Mouse (Mus musculus) embryo, embryonic 10 days (tissue): ENCODE results near the gene Gltp.

Experiments used
- DNase-seq: peaks from one replicate; pipeline ENCODE4 v3.0.0-alpha.2; 2015; ENCODE audit warnings: low spot score

Gene Gltp

GRCm38 (mm10) chr5:114658255-114658654 is 32.5 kb downstream of the Gltp start, which contains the start of gene Trpv4:
Trpv4 (minus strand) TSS chr5:114658421.
- no peak for DNase-seq

- no peak for DNase-seq
Measured at GRCm38 (mm10) chr5:114657426-114657825, 33.4 kb downstream of the Gltp start.

- DNase-seq, result no peak
Measured at GRCm38 (mm10) chr5:114656305-114656704, 34.5 kb downstream of the Gltp start.

DNA sequence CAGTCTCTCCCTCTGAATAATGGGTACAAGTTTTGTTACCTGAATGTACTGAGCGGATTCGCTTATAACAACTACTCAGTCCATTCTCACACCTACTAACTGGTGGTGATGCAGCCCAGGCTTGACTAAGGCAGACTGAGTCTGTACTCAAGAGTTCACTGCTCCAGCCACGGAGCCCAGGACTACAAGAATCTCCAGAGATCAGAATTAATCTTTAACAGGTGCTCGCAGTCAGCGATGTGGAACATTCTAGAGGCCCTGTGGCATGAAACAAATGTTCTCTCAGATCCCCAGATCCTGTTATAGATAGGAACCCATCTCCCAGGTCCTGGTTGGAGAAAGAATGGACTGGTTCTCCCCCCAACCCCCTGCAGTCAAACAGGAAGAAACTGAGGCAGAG is 35.1 kb downstream of the Gltp start:
- no peak for DNase-seq

- DNase-seq, result no peak
Measured at GRCm38 (mm10) chr5:114653656-114654437, 36.9 kb downstream of the Gltp start.

DNA sequence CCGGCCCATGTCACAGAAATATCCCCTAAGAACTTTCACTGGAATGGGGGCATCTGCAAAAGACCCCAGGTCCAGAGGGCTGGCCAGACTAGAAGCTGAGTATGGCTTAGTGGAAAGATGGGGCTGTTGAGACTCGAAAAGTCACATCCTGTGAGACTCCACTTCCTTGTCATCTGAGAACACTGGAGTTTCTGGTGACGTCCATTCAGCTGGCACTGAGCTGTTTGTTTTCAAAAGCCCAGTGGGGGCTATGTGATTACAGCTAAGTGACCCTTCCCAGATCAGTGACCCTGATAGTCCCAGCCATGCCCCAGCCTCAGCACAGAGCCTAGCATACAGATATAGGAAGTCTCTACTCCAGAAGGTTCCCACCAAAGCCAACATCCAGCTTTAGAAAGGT is 39.3 kb downstream of the Gltp start:
- DNase-seq, result peak; percentile 50

DNA sequence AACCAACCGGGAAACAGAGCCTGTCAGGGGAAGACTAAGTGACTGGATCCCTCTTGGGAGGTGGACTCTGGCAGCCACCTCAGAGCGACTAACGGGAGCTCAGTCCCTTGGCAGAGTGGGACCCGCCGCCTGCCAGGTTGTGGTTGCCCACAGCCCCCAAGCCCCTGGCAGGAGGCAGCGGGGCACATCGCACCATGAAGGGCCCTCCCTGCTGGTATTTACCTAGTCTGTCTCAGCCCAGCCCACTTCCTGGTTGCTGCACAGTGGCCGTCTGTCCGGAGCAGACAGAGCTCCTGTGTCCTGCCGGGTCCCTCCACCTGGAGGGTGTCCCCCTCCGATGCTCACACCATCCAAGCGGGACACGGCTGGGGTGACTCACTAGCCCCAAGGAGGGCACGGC is 39.8 kb downstream of the Gltp start:
- DNase-seq, result no peak

DNA sequence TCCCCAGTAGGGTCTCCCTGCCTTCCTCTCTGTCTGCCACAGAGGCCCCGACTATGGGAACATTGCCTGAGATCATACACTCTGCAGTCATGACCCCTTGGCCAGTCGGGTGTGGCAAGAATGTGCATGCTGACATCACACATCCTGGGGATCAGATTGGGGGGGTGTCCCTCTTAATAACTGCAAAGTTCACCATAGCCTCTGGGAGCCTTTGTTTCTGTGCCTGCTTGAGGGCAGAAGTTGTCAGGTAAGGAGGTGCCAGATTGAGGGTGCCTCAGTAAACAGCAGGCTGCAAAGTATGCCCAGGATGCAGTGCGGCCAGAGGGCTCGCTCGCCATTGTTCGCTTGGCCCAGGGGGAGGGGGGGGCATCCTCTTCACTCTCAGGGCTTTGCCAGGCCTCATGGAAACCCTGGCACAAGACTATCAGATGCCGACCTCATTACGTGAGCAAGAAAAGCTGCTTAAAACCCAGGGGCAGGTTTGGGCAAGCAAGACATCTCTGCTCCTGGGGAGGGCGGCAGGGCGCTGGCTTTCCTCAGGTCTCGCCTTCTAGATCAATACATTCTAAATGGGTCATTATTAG is 42.0 kb downstream of the Gltp start:
- no peak for DNase-seq

- DNase-seq, result peak; percentile 76
Measured at GRCm38 (mm10) chr5:114647211-114647974, 43.4 kb downstream of the Gltp start.

DNA sequence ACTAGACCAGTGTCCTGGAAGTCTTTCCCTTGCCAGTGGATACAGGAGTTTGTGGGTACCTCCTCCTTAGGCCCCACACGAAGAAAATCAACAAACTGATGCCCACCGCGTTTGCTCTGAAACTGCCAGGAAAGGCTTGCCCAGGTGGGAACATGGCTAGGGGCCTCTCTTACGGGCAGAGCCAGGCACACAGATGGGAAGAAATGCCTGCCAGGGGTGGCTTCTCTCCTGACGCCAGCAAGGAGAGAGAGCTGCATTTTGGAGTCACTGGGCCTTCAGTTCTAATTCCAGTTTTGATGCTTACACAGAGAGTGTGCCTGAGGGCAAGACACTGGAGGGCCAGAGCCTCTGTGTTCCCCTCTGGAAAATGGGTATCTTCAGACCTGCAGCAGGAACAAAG is 44.9 kb downstream of the Gltp start:
- DNase-seq, result no peak

DNA sequence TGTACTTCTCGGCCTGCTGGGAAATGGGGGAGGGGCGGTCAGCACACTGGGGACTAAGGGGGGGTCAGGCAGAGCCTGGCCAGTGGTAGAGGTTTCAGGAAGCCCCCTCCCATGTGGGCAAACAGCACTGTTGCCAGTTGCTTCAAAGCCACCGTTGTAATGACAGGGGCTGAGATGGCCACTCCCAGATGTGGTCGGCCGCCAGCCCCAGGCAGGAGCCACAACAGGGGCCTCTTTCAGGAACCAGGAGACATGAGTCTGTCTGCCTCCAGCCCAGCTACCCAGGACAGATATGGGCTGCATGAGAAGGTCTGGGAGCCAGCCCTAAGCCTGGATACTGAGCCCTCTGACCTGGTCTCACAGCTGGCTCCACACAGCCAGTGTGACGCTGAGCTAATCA is 45.9 kb downstream of the Gltp start:
- DNase-seq, result no peak

GRCm38 (mm10) chr5:114640809-114641208 is 50.0 kb downstream of the Gltp start:
- DNase-seq, result no peak

- DNase-seq, result no peak
Measured at GRCm38 (mm10) chr5:114639645-114639957, 51.2 kb downstream of the Gltp start.

- peak; percentile 94 for DNase-seq
Measured at GRCm38 (mm10) chr5:114638769-114639644, 51.8 kb downstream of the Gltp start.

GRCm38 (mm10) chr5:114636091-114636490 is 54.7 kb downstream of the Gltp start:
- no peak for DNase-seq

DNA sequence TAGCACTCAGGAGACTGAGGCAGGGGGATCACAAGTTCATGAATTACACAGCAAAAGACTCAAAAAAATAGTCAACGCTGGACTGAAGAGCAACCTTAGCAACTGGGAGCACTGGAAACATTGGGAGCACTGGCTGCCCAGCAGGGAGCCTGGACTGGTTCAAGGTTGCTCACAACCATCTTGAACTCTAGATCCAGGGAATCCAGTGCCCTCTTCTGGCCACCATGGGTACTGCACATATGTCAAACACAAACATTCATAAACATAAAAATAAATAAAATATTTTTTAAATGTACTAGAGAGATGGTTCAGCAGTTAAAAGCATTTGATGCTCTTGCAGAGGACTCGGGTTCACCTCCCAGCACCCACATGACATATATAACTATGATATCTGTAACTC is 59.4 kb downstream of the Gltp start:
- DNase-seq, result no peak

DNA sequence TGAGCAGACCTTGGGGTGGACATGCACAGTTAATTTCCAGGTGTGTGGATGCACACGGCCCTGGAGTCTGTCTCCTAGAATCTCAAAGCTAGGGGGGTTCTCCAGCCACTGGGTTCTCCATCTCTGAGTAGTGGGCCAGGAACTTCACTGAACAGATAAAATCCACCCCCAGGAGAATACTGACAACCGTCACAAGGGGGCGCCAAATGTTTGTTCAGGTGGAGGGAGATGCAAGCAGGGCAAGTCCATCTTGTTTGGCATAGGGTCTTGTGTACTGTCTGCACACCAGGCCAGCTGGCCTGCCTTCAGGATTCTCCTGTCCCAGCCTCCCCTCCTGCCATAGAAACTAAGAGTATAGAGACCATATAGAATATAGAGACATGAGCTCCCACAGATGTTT is 65.2 kb downstream of the Gltp start:
- peak; percentile 74 for DNase-seq

- DNase-seq, result peak; percentile 36
Measured at GRCm38 (mm10) chr5:114620305-114620704, 70.5 kb downstream of the Gltp start.
